Mouse (Mus musculus) intestine, postnatal 0 days (tissue): ENCODE results near the gene Sh3bp1. TPM values are rescaled to one million over a fixed set of nuclear protein-coding genes. Genes with fewer than 3 reads are reported as not detected.
A peak's percentile ranks its signal among the peaks of the same experiment; 100 is the strongest.

Experiments used
- ATAC-seq: fragments of 200-750 bp; cut with Nextera tagmentation; 2 replicates; pipeline ENCODE4 v1.8.0; 2017; ENCODE audit warnings: mild to moderate bottlenecking, moderate TSS enrichment, moderate library complexity
- H3K27ac ChIP-seq: fragments of 300-500 bp; sonication (generic); 2 replicates; pipeline ENCODE4 v1.5.1; 2014; ENCODE audit warnings: mild to moderate bottlenecking, low read depth, low read length, moderate library complexity
- H3K27me3 ChIP-seq: fragments of 300-500 bp; sonication (generic); replicated peaks from 2 replicates; pipeline ENCODE4 v1.6.1; 2014; ENCODE audit warnings: low read length, mixed read lengths; ENCODE audit not compliant: control insufficient read depth, insufficient read depth
- H3K36me3 ChIP-seq: fragments of 300-500 bp; sonication (generic); 2 replicates; pipeline ENCODE4 v1.6.1; 2014; ENCODE audit warnings: mild to moderate bottlenecking, moderate library complexity; ENCODE audit not compliant: control insufficient read depth, insufficient read depth
- H3K4me1 ChIP-seq: fragments of 300-500 bp; sonication (generic); replicated peaks from 2 replicates; pipeline ENCODE4 v1.6.1; 2014; ENCODE audit warnings: antibody characterized with exemption, low read length, mixed read lengths; ENCODE audit not compliant: control insufficient read depth, insufficient read depth
- H3K4me2 ChIP-seq: fragments of 300-500 bp; sonication (generic); replicated peaks from 2 replicates; pipeline ENCODE4 v1.6.1; 2014; ENCODE audit warnings: low read depth, mild to moderate bottlenecking, moderate library complexity
- H3K4me3 ChIP-seq: fragments of 300-500 bp; sonication (generic); 2 replicates; pipeline ENCODE4 v1.5.1; 2014; ENCODE audit warnings: low read depth, low read length
- H3K9ac ChIP-seq: fragments of 300-500 bp; sonication (generic); 2 replicates; pipeline ENCODE4 v1.6.1; 2014; ENCODE audit warnings: mild to moderate bottlenecking, low read depth, low read length
- H3K9me3 ChIP-seq: fragments of 300-500 bp; sonication (generic); 2 replicates; pipeline ENCODE4 v1.6.1; 2016; ENCODE audit warnings: mixed run types; ENCODE audit not compliant: control insufficient read depth
- CTCF ChIP-seq: sonication (generic); IDR thresholded peaks from 2 replicates; pipeline ENCODE4 v1.5.1; 2016; ENCODE audit warnings: low read depth, mild to moderate bottlenecking, control low read depth, antibody characterized with exemption, moderate library complexity
- WGBS: fragments of 180-500 bp; shearing (Covaris S2); extraction: QIAGEN DNeasy Blood & Tissue Kit; methylation state at CpG from one replicate; pipeline ENCODE4 v1.1.7; 2014; 5-methylcytosine and 5-hydroxymethylcytosine counted together
- polyA plus RNA-seq: library from polyadenylated mRNA; unstranded; fragments of >200 nt; fragmentation: Nextera tagmentation; extraction: Ambion mirVana; gene quantifications from 2 replicates; pipeline ENCODE4 v1.2.1, GENCODE M21; 2015

The Sh3bp1 gene
- polyA plus RNA-seq, 1 experiment from 2014 or later: 7.2 TPM

GRCm38 (mm10) chr15:78908982-78909381, 9.4 kb downstream of the Sh3bp1 start:
- Histone ChIP-seq H3K9me3 (no peaks in the 10 kb centered on the region), H3K4me3 (no peak overlapping the region), H3K27ac (no peak overlapping the region), H3K36me3 (peaks cover 31% of the 10 kb centered on the region; the same call in 1 of the 2 replicates), H3K9ac (no peak overlapping the region), H3K4me2 (no peak overlapping the region), H3K4me1 (0 out of 2 replicates have a peak, but pooled peaks cover 1% of the 10 kb centered on the region), H3K27me3 (no peaks in the 10 kb centered on the region)
- TF ChIP-seq CTCF: no peak
- WGBS: 78% methylated on average over 8 of the region's 8 CpGs
- ATAC-seq: no peak

- no peak for ATAC-seq
- Histone ChIP-seq H3K27me3 (peaks cover 7% of the 10 kb centered on the region; the same call in 1 of the 2 replicates), H3K27ac (no peak overlapping the region), H3K4me1 (0 out of 2 replicates have a peak, but pooled peaks cover 4% of the 10 kb centered on the region), H3K9ac (no peak overlapping the region), H3K36me3 (peaks cover 20% of the 10 kb centered on the region; the same call in 1 of the 2 replicates), H3K4me2 (no peak overlapping the region), H3K9me3 (no peaks in the 10 kb centered on the region), H3K4me3 (no peak overlapping the region)
- TF ChIP-seq CTCF: peak; percentile 74
- WGBS: 37% methylated on average over 9 of the region's 9 CpGs
Measured at GRCm38 (mm10) chr15:78912040-78912439, 12.5 kb downstream of the Sh3bp1 start.

GRCm38 (mm10) chr15:78913632-78914090, 14.1 kb downstream of the Sh3bp1 start, which contains the start of gene Pdxp:
Gene Pdxp (plus strand): TSS chr15:78913919.
- H3K4me1 ChIP-seq: 0 out of 2 replicates have a peak, but pooled peaks cover 4% of the 10 kb centered on the region
- H3K9me3 ChIP-seq: no peaks in the 10 kb centered on the region
- H3K27me3 ChIP-seq: peaks cover 7% of the 10 kb centered on the region; the same call in 1 of the 2 replicates
- H3K27ac ChIP-seq: no peak within 1 kb of the TSS; the same call in 1 of the 2 replicates
- TF ChIP-seq CTCF: no peak
- H3K4me3 ChIP-seq: peak within 1 kb of the TSS; percentile 45
- peak within 1 kb of the TSS; percentile 83 for H3K4me2 ChIP-seq
- ATAC-seq: peak; percentile 88
- H3K9ac ChIP-seq: peak within 1 kb of the TSS; percentile 28
- WGBS: under 1% methylated on average over 51 of the region's 51 CpGs
- peaks cover 3% of the 10 kb centered on the region; the same call in 1 of the 2 replicates for H3K36me3 ChIP-seq

- Histone ChIP-seq H3K9ac (peak overlapping the region; percentile 28), H3K4me1 (0 out of 2 replicates have a peak, but pooled peaks cover 4% of the 10 kb centered on the region), H3K27me3 (peaks cover 7% of the 10 kb centered on the region; the same call in 1 of the 2 replicates), H3K27ac (no peak overlapping the region; the same call in 1 of the 2 replicates), H3K4me3 (peak overlapping the region; percentile 45), H3K36me3 (peaks cover 3% of the 10 kb centered on the region), H3K4me2 (peak overlapping the region; percentile 83), H3K9me3 (no peaks in the 10 kb centered on the region)
- ATAC-seq: peak; percentile 63
- no peak for TF ChIP-seq CTCF
- 1% methylated on average over 72 of the region's 87 CpGs for WGBS
Measured at GRCm38 (mm10) chr15:78914091-78914822, 14.7 kb downstream of the Sh3bp1 start.

- peaks cover 7% of the 10 kb centered on the region; the same call in 1 of the 2 replicates for H3K27me3 ChIP-seq
- peaks cover 3% of the 10 kb centered on the region for H3K36me3 ChIP-seq
- no peak for ATAC-seq
- H3K9ac ChIP-seq: no peak overlapping the region
- H3K4me3 ChIP-seq: peak overlapping the region; percentile 45; the same call in 1 of the 2 replicates
- H3K9me3 ChIP-seq: no peaks in the 10 kb centered on the region
- H3K4me1 ChIP-seq: 0 out of 2 replicates have a peak, but pooled peaks cover 4% of the 10 kb centered on the region
- WGBS: 63% methylated on average over 8 of the region's 8 CpGs
- no peak for TF ChIP-seq CTCF
- H3K27ac ChIP-seq: no peak overlapping the region
- H3K4me2 ChIP-seq: peak overlapping the region; percentile 83
Measured at GRCm38 (mm10) chr15:78914823-78915659, 15.5 kb downstream of the Sh3bp1 start.
